Mouse (Mus musculus) intestine, embryonic 14.5 days (tissue): ENCODE measurements around the gene Podn. TPM values are rescaled to one million over a fixed set of nuclear protein-coding genes. Genes with fewer than 3 reads are reported as not detected.

ENCODE experiments used
- ATAC-seq: fragments of 200-750 bp; cut with Nextera tagmentation; replicated peaks from 2 replicates; pipeline ENCODE4 v1.8.0; 2017; ENCODE audit warnings: low read depth, moderate number of reproducible peaks, moderate TSS enrichment, moderate library complexity; ENCODE audit not compliant: low FRiP score, low TSS enrichment
- DNase-seq: peaks from one replicate; pipeline ENCODE4 v3.0.0-alpha.2; 2018; ENCODE audit warnings: low spot score
- H3K27ac ChIP-seq: fragments of 300-500 bp; sonication (generic); 2 replicates; pipeline ENCODE4 v1.5.1; 2014; ENCODE audit warnings: low read depth, mild to moderate bottlenecking, control low read depth
- H3K27me3 ChIP-seq: fragments of 300-500 bp; sonication (generic); replicated peaks from 2 replicates; pipeline ENCODE4 v1.6.1; 2014; ENCODE audit warnings: low read length, control low read depth; ENCODE audit not compliant: control insufficient read depth, insufficient read depth
- H3K36me3 ChIP-seq: fragments of 300-500 bp; sonication (generic); 2 replicates; pipeline ENCODE4 v1.6.1; 2014; ENCODE audit warnings: low read length, control low read depth; ENCODE audit not compliant: control insufficient read depth, insufficient read depth
- H3K4me1 ChIP-seq: fragments of 300-500 bp; sonication (generic); replicated peaks from 2 replicates; pipeline ENCODE4 v1.6.1; 2014; ENCODE audit warnings: low read length, control low read depth, mixed read lengths; ENCODE audit not compliant: control insufficient read depth, insufficient read depth
- H3K4me2 ChIP-seq: fragments of 300-500 bp; sonication (generic); 2 replicates; pipeline ENCODE4 v1.6.1; 2014; ENCODE audit warnings: low read length
- H3K4me3 ChIP-seq: fragments of 300-500 bp; sonication (generic); 2 replicates; pipeline ENCODE4 v1.5.1; 2014; ENCODE audit warnings: low read depth, low read length, control low read depth, mixed read lengths
- H3K9ac ChIP-seq: fragments of 300-500 bp; sonication (generic); 2 replicates; pipeline ENCODE4 v1.6.1; 2014; ENCODE audit warnings: mild to moderate bottlenecking, low read length
- H3K9me3 ChIP-seq: fragments of 300-500 bp; sonication (generic); 2 replicates; pipeline ENCODE4 v1.6.1; 2016; ENCODE audit warnings: low read length, control low read depth; ENCODE audit not compliant: control insufficient read depth
- WGBS: fragments of 180-500 bp; shearing (Covaris S2); extraction: QIAGEN DNeasy Blood & Tissue Kit; methylation state at CpG from one replicate; pipeline ENCODE4 v1.1.7; 2014; 5-methylcytosine and 5-hydroxymethylcytosine counted together
- polyA plus RNA-seq: library from polyadenylated mRNA; unstranded; fragments of >200 nt; fragmentation: Nextera tagmentation; extraction: Ambion mirVana; gene quantifications from 2 replicates; pipeline ENCODE4 v1.2.1, GENCODE M21; 2014

The Podn gene
- polyA plus RNA-seq, 1 experiment from 2014 or later: 2.4 TPM

GRCm38 (mm10) chr4:107984282-107984981, 111.8 kb downstream of the Podn start:
- Histone ChIP-seq H3K9ac (no peak overlapping the region), H3K4me2 (no peak overlapping the region), H3K9me3 (no peaks in the 10 kb centered on the region), H3K27me3 (no peaks in the 10 kb centered on the region), H3K36me3 (no peaks in the 10 kb centered on the region), H3K27ac (no peak overlapping the region), H3K4me3 (no peak overlapping the region), H3K4me1 (no peaks in the 10 kb centered on the region)
- DNase-seq: no peak
- 62% methylated on average over 7 of the region's 7 CpGs for WGBS
- ATAC-seq: no peak

DNA sequence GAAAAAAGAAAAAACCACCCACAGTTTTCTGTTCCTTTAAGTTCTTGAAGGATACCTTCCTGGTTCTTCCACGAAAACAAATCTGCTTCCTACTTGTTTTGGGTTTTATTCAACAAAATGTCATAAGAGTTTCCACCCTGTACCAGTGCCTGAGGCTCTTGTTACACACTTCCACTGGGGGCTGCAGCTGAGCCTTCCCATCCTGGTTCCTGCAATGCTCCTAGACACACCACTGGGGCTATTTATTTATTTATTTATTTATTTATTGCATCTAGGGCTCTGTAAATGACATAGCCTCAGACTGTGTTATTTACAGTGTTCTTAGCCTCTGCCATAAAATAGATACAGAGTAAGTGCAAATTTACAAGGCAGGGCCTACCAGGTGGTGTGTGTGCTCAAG, 112.5 kb downstream of the Podn start:
- Histone ChIP-seq H3K27ac (no peak overlapping the region), H3K36me3 (no peaks in the 10 kb centered on the region), H3K9me3 (no peaks in the 10 kb centered on the region), H3K9ac (no peak overlapping the region), H3K4me2 (no peak overlapping the region), H3K27me3 (no peaks in the 10 kb centered on the region), H3K4me1 (no peaks in the 10 kb centered on the region), H3K4me3 (no peak overlapping the region)
- WGBS: 76% methylated on average over 1 of the region's 1 CpGs
- no peak for DNase-seq
- no peak for ATAC-seq

- no peaks in the 10 kb centered on the region for H3K36me3 ChIP-seq
- no peak overlapping the region for H3K27ac ChIP-seq
- H3K27me3 ChIP-seq: no peaks in the 10 kb centered on the region
- no peak for ATAC-seq
- H3K9ac ChIP-seq: no peak overlapping the region
- H3K9me3 ChIP-seq: no peaks in the 10 kb centered on the region
- 81% methylated on average over 6 of the region's 6 CpGs for WGBS
- H3K4me2 ChIP-seq: no peak overlapping the region
- 0 out of 2 replicates have a peak, but pooled peaks cover under 1% of the 10 kb centered on the region for H3K4me1 ChIP-seq
- no peak for DNase-seq
- no peak overlapping the region for H3K4me3 ChIP-seq
Measured at GRCm38 (mm10) chr4:107980002-107980600, 116.1 kb downstream of the Podn start.

- Histone ChIP-seq H3K27me3 (no peaks in the 10 kb centered on the region), H3K9me3 (no peaks in the 10 kb centered on the region), H3K4me3 (no peak overlapping the region), H3K27ac (no peak overlapping the region), H3K36me3 (no peaks in the 10 kb centered on the region), H3K4me2 (no peak overlapping the region), H3K4me1 (0 out of 2 replicates have a peak, but pooled peaks cover 5% of the 10 kb centered on the region), H3K9ac (no peak overlapping the region)
- no peak for DNase-seq
- no peak for ATAC-seq
- 30% methylated on average over 2 of the region's 2 CpGs for WGBS
Measured at GRCm38 (mm10) chr4:107979530-107979929, 116.7 kb downstream of the Podn start.

DNA sequence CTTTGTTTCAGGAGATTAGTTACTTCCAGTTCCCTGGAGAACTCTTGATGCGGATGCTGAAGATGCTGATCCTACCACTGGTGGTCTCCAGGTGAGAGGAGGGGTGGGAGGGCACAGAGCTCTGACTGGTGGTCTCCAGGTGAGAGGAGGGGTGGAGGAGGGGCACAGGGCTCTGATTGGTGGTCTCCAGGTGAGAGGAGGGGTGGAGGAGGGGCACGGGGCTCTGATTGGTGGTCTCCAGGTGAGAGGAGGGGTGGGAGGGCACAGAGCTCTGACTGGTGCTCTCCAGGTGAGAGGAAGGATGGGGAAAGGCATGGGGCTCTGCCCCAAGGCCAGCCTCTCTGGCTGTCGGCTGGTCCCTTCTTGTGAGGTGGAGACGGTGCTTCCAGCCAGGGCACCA, 118.7 kb downstream of the Podn start:
- H3K4me2 ChIP-seq: no peak overlapping the region
- ATAC-seq: no peak
- H3K27me3 ChIP-seq: no peaks in the 10 kb centered on the region
- H3K4me3 ChIP-seq: no peak overlapping the region
- no peaks in the 10 kb centered on the region for H3K36me3 ChIP-seq
- no peak overlapping the region for H3K9ac ChIP-seq
- H3K27ac ChIP-seq: no peak overlapping the region
- H3K9me3 ChIP-seq: no peaks in the 10 kb centered on the region
- WGBS: 63% methylated on average over 4 of the region's 4 CpGs
- 0 out of 2 replicates have a peak, but pooled peaks cover 5% of the 10 kb centered on the region for H3K4me1 ChIP-seq
- DNase-seq: no peak

GRCm38 (mm10) chr4:107975004-107975403, 121.2 kb downstream of the Podn start:
- ATAC-seq: no peak
- Histone ChIP-seq H3K9me3 (no peaks in the 10 kb centered on the region), H3K27ac (no peak overlapping the region), H3K4me2 (no peak overlapping the region), H3K9ac (no peak overlapping the region), H3K27me3 (no peaks in the 10 kb centered on the region), H3K4me3 (no peak overlapping the region), H3K36me3 (no peaks in the 10 kb centered on the region), H3K4me1 (0 out of 2 replicates have a peak, but pooled peaks cover 5% of the 10 kb centered on the region)
- 62% methylated on average over 7 of the region's 7 CpGs for WGBS
- DNase-seq: no peak

DNA sequence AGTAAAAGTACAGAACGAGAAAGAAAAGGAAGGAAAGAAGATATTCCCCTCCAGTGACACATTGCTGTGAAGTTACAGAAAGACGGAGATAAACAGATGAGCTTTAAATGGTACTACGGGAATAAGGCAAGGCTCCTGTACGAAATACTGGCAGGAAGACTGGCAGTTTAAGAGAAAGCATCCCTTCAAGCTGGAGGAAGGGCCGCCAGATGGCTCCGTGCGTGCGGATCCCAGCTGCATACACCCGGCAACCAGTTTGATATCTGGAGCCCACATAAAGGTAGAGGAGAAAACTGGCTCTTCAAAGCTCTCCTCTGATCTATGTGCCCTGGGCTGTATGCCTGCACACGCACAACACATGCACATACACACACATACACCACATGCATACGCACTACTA, 121.7 kb downstream of the Podn start:
- no peak overlapping the region for H3K27ac ChIP-seq
- H3K9ac ChIP-seq: no peak overlapping the region
- DNase-seq: no peak
- no peaks in the 10 kb centered on the region for H3K27me3 ChIP-seq
- H3K36me3 ChIP-seq: no peaks in the 10 kb centered on the region
- H3K4me1 ChIP-seq: 0 out of 2 replicates have a peak, but pooled peaks cover 5% of the 10 kb centered on the region
- 73% methylated on average over 11 of the region's 11 CpGs for WGBS
- ATAC-seq: no peak
- no peaks in the 10 kb centered on the region for H3K9me3 ChIP-seq
- no peak overlapping the region for H3K4me3 ChIP-seq
- no peak overlapping the region for H3K4me2 ChIP-seq

DNA sequence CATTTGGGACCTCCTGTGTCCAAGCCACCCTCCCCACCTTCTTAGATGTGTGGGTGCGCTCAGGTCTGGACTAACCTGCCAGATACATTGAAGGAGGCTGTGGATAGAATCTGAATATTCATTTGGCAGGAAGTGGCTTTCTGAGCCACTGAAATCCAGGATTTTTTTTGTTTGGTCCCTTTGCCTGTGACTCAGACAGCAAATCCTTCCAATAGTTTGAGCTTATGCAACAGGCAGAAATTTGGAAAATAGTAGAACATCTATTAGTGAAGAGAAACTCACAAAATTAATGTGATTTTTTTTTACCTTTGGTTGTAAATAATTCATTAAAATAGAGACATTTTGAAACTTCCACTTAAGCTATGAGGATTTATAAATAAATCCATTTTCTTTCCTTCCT, 125.1 kb downstream of the Podn start:
- H3K27ac ChIP-seq: no peak overlapping the region
- no peaks in the 10 kb centered on the region for H3K9me3 ChIP-seq
- no peaks in the 10 kb centered on the region for H3K36me3 ChIP-seq
- no peaks in the 10 kb centered on the region for H3K27me3 ChIP-seq
- DNase-seq (no peak), ATAC-seq (no peak)
- no peak overlapping the region for H3K9ac ChIP-seq
- no peak overlapping the region for H3K4me2 ChIP-seq
- no peak overlapping the region for H3K4me3 ChIP-seq
- 0 out of 2 replicates have a peak, but pooled peaks cover 5% of the 10 kb centered on the region for H3K4me1 ChIP-seq
- 89% methylated on average over 1 of the region's 1 CpGs for WGBS

GRCm38 (mm10) chr4:107969781-107970180, 126.5 kb downstream of the Podn start:
- ATAC-seq: no peak
- no peaks in the 10 kb centered on the region for H3K9me3 ChIP-seq
- H3K36me3 ChIP-seq: no peaks in the 10 kb centered on the region

More at GRCm38 (mm10) chr4:107969781-107970180, 126.5 kb downstream of the Podn start:
- Histone ChIP-seq H3K4me1 (0 out of 2 replicates have a peak, but pooled peaks cover 2% of the 10 kb centered on the region), H3K9ac (no peak overlapping the region), H3K4me3 (no peak overlapping the region), H3K27ac (no peak overlapping the region), H3K4me2 (no peak overlapping the region), H3K27me3 (no peaks in the 10 kb centered on the region)
- no peak for DNase-seq
